Mouse (Mus musculus) frontal cortex, postnatal 14 days (tissue): ENCODE results near the gene Csrnp1.
"Not testable (repeated sequence)": the region's sequence is repeated elsewhere in the genome, so short reads cannot be mapped to it uniquely, and the experiment has no call there.

Source experiments
- DNase-seq, 2 experiments: peaks; one replicate each; pipeline ENCODE4 v3.0.0; 2022; ENCODE audit warnings: low spot score in 2 of 2

Csrnp1 gene

DNA sequence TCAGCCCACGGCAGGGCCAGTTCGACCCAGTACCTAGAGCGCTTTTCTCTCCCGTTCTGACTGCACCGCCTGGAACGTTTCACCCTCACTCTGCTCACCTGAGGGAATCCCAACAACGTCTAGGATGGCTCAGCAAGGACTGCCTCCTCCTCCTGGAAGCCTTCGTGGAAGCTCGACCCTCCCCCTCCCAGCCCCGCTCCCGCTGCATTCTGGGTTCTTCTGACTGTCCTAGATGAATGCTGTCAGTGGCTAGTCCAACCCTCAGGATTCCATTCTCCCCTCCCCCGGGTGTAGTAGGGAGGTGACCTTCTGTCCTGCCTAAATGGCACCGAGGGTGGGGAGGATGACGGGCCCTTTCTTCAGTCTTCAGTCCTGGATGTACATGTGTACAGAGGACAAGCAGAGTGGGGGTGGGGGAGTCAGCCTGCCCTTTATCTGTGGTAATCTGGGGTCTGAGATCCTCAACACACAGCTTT is at the start of gene Csrnp1:
Gene Csrnp1 (minus strand): TSS at position 123 of the 476 bp plus-strand sequence.
- DNase-seq = no peak

DNA sequence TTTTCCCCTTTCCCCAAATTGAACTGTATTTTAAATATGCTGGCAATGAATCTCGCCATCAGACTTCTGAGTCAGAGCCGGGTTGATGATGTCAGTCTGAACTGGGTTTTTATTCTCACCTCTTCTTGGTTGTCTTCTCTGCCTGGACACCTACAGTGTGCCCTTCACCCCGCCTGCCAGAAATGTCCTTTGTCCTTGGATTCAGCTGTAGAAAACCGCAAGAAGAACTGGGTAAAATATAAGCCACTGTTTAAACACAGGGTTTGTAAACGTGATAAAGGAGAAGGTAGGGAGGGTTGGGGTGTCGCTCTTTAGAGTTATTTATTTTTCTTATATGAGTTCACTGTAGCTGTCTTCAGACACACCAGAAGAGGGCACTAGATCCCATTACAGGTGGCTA is 48.3 kb upstream of the Csrnp1 start:
- DNase-seq = no peak

DNA sequence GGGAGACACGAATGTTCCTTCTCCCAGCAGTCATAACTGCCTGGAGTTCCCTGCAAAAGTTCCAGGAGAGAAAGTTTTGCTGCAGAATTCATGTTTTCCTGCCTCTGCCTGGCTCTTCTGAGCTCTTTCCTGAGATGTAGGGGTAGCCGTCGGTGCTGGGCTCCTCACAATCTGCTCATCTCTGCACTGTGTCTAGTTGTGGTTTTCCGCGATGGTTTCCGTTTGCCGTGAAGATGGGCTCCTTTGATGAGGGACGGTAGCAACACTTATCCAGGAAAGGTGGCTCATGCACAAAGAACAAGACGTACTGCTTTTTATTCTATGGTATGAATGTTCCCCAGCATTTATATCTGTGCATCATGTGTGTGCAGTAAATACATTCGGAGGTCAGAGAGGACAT is 46.0 kb upstream of the Csrnp1 start:
- DNase-seq = no peak

DNA sequence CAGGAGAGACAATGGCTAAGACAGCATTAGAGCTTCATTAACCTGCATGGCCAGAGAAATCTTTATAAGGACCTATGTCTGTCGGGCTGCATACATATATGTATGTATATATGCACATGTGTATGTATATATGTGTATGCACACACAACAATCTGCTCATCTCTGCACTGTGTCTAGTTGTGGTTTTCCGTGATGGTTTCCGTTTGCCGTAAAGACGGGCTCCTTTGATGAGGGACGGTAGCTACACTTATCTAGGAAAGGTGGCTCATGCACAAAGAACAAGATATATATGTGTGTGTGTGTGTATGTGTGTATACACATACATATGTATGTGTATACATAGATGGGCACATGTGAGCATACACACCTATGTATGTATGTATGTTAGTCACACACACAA is 45.4 kb upstream of the Csrnp1 start:
- DNase-seq = no peak

DNA sequence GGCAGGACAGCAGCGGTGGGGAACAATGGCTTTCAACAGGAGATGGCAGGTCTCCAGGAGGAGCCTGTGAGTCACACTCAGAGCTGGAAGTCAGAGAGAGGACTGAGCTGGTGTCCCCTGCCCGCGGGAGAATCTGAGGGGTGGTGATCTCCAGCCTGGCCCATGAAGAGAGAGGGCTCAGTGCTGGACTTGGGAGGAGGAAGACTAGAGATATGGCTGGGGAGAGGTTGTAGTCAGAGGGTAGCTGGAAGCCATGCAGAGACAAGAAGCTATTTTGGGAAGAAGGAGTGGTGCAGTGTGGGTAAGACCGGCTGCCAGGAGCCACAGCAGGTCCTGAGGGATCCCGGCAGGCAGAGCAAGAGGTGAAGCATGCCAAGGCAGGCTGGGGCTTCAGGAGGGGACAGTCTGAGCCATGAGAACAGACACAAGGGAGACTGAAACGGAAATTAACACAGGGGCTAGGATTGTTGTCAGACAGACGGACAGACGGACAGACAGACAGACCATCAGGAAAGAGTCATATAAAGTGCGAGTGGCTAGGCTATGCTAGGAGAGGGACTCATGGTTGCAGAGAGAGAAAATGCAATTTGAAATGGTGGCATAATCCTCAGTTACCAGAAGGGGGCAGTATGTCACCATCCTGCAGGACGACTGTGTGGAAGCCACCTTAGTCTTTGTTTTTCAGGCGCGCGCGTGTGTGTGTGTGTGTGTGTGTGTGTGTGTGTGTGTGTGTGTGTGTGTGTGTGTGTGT is 43.1 kb upstream of the Csrnp1 start:
- peak in 1 of 2 experiments; percentile 35 for DNase-seq

DNA sequence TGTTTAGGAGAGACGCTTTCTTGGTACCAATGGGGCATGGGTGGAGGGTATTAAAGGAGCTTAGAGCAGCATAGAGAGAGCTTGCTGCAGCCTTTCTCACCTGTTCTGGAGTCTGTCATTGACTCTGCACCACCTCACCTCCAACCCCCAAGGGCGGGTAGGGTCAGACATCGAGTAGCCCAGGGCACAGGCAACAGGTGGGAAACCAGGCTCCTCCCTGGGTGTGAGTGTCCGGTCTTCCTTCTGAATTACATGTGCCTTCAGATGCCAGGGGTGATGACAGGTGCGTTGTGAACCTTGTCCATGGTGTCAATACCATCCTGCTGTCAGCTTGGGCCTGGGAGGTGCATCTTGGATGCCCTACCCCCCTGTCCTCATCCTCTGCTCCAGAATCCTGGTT is 40.2 kb upstream of the Csrnp1 start:
- DNase-seq = no peak

DNA sequence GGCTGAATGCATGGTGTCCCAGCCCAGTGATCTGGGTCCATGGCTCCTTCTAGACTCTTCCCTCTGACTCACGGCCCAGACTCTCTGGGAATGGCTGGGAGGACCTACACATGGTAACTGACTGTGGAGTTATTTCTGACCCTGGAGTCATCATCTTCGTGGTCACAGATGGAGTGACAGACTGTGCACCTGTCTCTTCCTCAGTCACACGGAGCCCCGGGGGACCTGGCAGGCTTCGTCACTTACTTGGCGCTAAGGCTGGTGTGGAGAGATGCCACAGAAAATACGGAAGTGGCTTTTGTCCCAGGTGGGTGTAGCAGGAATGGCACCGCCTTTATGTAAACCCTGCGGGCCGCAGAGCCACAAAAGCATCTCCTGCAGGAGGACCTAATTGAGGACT is 39.7 kb upstream of the Csrnp1 start:
- DNase-seq = no peak

DNA sequence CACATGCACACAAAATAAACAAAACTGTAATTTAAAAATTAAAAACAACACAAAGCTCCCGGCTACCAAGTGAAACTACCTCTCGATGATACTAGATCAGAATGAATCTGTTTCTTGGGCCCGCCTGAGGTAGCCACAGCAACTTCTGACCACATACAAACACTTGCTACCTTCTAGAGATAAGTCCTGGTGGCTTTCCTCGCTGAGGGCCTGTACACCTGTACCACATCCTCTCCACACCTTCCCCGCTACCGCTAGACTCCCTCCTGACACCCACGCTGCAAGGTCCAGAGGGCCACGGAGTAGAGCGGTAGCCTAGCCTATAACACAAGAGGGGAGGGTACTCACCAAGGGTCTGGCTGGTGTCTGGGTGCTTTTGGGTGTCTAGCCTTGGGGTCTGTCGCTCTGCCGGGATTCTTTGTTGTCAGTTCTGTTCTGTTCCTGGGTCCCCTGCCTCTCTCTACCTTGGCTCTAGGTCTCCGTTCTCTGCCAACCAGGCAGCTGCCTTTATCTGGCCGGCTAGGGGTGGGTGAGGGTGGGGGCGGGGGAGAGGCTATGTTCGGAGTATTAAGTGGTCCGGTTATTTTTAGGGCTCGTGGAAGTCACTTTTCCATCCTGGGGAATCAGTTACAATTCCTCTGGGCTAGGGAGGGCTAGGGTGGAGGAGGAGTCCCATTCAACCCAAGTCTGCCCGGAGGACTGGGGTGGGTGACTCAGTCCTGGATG is 38.8 kb upstream of the Csrnp1 start, which contains the start of gene Xirp1:
Gene Xirp1 (minus strand): TSS at position 513 of the 726 bp plus-strand sequence.
- DNase-seq = no peak

DNA sequence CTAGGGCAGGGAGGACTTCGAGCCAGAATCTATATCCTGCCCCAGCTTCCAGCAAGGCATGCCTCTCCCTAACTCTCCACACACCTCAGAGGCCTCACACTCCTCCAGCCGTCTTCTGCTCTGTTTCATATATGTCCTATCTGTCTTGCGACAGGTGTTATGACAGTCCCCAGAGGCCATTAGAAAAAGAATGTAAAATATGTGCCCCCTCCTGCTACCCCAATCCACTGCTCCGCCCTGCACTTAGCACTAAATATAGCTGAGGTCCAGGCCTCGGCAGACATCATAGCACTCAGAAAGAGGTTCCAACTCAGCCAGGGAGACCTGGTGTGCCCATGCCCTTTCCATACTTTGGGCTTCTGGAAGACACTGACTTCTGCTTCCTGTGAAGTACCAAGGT is 36.7 kb upstream of the Csrnp1 start:
- DNase-seq = no peak

DNA sequence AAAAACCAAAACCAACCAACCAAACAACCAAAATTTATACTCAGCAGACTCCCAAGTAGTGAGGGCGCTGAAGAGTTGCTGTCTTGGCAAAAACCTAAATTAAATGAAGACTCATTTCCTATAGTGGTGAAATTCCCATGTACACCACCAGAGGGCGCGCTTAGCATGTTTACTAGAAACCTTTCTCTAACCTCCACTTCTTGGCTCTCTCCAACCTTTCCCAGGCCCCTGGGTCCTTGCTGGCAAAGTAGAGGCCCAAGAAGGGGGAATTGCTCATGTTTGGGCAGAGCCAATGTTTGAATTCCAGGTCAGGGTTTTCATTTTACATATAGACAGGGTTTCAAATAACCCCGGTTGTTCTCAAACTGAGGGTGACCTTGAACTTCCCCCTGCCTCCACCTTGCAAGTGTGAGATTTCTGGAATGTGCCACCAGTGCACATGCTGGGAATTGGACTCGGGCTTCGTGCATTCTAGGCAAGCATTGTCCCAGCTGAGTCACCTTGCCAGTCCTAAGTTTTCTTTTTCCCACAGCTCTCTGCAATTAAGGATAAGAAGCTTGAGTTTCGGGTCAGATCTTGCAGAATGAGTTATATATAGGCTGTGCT is 35.9 kb upstream of the Csrnp1 start:
- peak in 1 of 2 experiments; percentile 74 for DNase-seq

DNA sequence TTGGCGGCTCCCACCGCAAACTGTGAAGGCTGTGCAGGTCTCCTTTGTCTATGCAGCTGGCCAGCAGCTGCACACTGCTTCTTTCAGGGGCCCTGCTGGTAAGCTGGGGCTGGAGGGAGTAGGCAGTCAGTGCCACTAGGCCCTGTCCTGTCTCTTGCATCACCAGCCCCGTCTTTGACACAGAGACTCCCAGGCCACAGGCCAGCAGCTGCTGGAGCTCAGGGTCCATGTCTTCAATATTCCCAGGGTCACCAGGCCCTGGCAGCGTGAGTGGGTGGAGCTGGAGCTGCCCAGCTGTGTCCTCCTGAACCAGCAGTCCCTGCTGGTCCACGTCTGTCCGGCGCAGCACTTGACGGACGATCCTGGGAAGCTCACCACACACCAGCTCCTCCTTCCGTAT is 32.5 kb upstream of the Csrnp1 start:
- DNase-seq = no peak

DNA sequence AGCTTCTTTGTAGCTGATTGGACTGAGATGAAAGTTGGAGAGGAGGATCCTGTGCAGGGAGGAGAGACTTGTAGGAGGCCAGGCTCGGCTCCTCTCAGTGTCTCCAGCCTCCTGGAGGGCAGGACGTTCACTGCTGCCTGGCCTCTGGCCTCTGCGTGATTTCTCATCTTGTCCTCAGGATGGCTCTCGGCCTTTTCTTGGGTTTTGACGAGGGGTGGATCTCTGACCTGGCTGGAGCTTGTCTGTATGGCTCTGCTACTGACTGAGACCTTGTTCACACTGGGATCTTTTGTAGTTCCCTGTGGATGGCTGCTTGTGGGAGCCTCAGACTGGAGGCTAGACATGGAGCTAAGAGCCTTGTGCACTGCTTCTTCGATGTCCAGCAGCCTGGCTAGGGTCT is 30.4 kb upstream of the Csrnp1 start:
- no peak for DNase-seq

DNA sequence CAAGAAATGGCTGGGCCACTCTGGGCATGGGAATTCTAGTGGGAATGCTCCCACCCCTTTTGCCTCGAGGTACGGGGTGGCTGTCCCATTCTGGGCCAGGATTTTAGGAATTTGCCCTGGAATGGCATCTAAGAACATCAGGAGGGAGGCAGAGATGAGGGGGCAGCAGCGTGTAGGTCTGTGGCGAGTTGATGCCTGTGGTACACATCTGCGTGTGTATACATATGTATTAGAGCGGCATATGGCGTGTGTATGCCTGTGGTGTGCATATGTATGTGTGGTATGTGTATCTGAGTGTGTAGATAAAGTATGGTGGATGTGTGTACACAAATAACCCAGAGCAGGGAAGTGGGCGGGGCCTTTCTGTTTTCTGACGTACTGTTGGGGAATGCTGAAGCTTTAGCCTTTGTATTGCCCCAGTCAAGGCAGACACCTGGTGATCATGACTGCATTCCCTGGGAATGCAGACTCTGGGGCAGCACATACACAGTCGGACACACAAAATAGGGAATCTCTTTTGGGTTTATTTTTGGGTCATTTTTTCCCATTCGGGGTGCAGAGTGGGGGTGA is 28.9 kb upstream of the Csrnp1 start:
- DNase-seq = no peak

DNA sequence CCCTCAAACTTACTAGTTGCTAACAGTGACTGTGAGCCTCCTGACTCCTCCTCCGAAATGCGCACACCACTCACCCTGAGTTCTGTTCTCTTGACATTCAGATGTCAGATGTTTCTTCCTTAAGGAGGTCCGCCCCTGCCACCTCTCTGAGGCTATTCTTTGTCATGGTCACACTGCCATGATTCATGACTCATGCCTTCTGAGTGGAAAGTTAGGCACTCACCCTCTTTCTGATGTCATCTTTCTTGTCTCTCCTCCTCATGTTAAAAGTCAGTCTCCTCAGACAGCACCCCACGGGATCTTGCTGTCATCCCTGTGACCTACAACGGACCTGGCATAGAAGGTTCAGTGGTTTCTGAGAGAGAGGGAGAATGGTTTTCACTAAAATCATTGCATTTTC is 28.3 kb upstream of the Csrnp1 start:
- no peak for DNase-seq

DNA sequence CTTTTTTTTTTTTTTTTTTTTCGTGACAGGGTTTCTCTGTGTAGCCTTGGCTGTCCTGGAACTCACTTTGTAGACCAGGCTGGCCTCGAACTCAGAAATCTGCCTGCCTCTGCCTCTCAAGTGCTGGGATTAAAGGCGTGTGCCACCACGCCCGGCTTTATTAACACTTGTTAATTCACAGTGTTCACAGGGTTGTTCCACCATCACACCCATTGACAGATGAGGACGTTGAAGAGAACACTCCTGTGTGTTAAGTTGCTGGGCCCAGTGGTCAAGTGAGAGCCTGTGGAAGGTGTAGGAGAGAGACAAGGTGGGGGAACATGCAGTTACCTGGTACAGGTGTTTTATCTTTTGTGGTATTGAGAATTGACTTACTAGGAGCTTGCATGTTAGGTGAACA is 27.7 kb upstream of the Csrnp1 start:
- DNase-seq = not testable (repeated sequence)

DNA sequence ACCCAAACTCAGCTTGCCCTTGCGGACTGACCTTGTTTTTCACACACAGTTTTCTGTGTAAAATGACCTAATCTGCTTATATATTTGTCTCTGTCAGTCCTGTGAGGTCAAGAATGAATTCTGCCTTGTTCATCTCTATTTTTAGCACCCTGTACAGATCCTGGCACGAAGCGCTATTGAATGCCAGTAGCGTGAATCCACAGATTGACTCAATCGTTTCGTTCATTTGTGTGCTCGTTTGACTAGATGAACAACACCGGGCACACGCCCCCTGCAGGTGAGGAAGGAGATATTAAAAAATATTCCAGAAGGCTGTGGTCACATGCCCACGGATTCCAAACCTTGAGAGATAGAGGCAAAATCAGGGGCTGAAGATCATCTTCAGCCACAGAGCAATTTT is 27.1 kb upstream of the Csrnp1 start:
- peak; percentile 54 for DNase-seq

DNA sequence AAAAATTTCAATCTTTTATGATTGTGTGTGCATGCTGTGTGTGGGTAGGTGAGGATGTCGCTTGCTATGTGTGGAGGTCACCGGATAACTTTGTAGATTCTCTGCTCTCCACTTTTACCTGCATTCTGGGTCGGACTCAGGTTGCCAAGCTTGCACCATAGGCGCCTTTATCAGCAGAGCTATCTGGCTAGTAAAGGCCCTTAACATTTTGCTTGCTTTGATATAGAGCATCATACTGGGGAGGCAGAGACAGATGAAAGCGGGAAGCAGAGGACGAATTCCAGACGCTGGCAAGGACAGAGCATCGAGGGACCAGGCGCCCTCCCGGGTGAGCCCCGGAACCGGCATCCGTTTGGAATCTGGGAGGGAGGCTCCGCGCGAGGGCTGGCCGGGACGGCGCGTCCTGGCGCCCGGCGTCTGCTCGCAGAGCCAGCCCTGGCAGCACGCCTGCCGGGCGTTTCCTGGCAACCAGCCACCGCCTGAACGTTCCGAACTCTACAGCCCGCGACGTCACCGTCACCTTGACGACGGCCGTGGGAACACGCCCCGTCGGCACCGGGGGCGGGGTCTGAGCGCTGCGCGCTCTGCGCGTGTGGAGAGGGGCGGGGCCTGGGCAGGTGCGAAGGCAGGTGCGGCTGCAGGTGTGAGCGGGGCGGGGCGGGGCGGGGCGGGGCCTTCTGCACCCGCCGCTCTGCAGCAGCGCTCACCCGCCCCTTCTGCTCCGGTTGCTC is 26.5 kb upstream of the Csrnp1 start:
- DNase-seq = peak; percentile 93 to 96

DNA sequence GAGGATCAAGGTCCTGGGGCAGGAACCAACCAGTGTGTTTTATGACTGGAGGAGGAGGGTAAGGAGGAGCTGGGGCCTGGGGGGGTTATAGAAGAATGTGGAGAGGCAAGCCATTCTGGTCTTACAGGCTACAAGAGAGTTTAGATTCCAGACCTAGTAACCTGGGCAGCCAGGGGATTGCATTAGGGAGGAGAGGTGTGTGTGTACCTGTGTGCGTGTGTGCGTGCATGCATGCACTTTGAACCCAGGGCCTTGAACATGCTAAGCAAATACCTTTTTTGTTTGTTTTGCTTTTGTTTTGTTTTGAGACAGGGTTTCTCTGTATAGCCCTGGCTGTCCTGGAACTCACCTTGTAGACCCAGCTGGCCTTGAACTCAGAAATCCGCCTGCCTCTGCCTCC is 25.4 kb upstream of the Csrnp1 start:
- no peak for DNase-seq

DNA sequence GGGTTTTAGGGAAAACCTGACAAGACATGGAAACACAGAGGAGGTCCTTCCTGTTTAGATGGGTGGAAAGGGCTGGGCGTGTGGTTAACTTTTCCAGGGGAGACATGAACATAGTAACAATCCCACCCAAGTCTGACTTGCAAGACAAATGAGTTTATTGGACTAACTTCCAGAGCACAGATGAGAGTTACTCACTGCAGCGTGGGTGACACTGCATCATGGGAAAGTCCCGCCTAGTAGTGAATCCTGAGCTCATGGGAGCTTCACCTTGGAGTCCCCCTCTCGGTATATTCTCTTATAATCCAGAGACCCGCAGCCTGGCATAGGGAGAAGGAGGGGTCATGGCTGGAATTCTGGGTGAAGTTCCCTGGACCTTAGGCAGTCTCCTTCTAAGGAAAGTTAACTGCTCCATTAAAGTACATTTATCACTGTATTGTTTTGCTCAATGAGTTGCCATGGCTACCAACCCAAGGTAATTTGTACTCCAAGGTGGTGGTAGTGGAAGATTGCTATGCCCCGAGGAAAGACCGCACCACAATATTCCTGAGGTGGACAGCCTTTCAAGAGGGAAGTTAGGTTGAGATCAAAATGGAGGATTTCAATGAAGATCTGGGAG is 24.9 kb upstream of the Csrnp1 start:
- DNase-seq = no peak

DNA sequence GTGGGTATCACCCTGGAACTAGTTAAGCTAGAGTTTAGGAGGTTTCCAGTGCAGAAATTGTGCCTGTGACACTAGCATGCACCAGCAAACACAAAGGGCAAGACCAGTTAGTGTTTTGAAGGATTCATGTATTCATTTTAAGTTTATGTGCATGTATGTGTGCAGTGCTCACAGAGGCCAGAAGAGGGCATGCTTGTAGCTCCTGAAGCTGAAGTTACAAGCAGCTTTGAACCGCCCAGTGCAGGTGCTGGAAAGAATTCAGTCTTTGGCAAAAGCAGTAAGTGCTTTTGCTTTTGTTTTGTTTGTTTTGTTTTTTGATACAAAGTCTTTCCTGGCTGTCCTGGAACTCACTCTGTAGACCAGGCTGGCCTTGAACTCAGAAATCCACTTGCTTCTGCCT is 23.4 kb upstream of the Csrnp1 start:
- DNase-seq = no peak

DNA sequence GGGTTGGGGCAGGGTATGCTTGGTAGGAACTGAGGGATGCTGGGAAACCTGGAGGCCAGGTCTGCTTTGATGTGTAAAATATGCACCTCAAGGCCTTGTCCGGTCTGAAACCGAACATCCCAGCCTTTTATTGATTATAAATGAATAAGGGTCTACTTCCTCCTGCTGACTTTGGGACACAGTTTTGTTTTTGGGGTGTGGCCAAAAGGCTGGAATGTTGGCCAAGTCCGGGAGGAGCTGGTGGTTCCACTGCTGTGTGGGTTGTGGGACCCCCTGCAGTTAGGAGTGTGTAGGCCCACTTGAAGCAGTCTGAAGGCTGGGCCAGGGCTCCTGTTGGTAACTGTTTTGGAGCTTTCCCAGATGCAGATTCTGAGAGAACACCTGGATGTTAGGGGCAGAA is 21.5 kb upstream of the Csrnp1 start:
- no peak for DNase-seq
